Mouse (Mus musculus) T-helper 1 cell (primary cell): ENCODE data around the gene Tcf7l1.
"Not testable (repeated sequence)": the region's sequence is repeated elsewhere in the genome, so short reads cannot be mapped to it uniquely, and the experiment has no call there.

ENCODE experiments used
- in situ Hi-C: fragments of 300-600 bp; cut with MboI, MseI; formaldehyde crosslinking; loops from one replicate; pipeline ENCODE4 v1.15.1; 2025; ENCODE audit warnings: high pct_unique_total_duplicates

The Tcf7l1 gene

GRCm38 (mm10) chr6:72788892-72789699 is at the start of gene Tcf7l1:
Gene Tcf7l1, minus strand, starts transcription at chr6:72789254.
- in situ Hi-C loops = no loop called here

GRCm38 (mm10) chr6:72837756-72838155 is 48.7 kb upstream of the Tcf7l1 start:
- in situ Hi-C loops = no loop called here

DNA sequence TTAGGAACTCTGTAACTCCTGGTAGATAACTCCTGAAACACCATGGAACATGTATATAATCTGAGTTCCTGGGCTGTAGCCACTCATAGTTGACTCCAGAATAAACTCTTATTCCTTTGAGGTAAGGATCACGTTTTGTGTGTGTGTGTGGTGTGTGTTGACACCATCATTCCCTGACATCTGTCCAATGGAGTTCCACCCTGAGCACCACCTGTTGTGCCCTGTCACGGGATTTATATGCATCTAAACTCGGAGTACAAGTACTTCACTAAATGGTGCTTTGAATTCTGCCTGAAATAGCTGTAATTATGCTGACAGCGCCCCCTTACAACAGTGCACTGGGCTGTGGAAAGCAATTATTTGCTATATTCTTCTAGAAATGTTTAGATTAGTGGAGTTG is 45.5 kb upstream of the Tcf7l1 start:
- in situ Hi-C loops = no loop called here

GRCm38 (mm10) chr6:72831858-72832257 is 42.8 kb upstream of the Tcf7l1 start:
- in situ Hi-C loops = no loop called here

DNA sequence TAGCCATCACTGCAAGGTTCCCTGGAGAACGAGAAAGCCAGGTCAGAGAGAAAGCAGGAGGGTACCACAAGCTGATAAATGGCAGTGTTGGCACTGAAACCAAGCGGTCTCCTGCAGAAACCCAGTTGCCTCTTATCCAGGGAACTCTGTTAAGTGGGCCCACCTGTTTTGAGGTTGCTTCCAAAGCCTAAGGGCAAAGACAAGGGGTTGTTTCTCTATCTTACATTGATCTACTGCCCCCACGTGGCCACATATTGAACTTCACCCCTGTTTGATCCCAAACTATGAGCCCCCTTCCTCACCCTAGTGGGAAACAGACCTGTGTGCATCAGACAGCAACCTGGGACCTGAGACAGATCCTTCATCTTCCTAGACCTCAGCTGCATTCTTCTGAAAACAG is 42.2 kb upstream of the Tcf7l1 start:
- in situ Hi-C loops = no loop called here

DNA sequence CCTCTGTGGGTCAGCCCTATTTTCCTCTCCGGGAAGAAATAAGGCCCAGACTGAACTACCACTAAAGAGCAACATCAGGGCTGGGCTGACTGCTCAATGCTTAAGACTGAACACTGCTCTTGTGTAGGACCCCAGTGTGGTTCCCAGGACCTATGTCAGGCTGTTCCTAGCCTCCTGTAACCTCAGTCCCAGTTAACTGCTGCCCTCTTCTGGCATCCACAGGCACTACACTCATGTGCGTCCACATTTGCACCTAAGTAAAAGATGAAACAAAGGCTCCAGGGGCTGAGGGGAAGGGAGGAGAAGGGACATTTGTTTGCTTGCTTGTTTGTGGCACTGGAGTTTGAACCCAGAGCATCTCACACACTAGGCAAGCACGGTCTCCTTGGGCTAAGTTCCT is 39.8 kb upstream of the Tcf7l1 start:
- in situ Hi-C loops = no loop called here

DNA sequence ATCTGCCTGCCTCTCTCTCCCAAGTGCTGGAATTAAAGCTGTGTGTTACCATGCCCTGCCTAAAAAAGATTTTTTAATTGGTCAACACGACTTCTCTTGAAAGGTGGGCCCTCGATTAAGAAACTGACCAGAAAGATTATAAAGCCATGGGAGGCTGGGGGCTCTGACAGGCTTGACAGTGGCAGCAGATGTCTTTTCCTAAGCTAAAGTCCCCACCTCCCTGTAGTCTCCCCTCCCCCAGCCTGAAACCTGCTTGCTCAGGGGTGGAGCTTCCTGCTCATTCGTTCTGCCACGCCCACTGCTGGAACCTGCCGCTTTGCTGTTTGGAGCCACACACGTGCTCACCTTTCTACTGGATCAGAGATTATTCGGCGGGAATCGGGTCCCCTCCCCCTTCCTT is 39.0 kb upstream of the Tcf7l1 start:
- in situ Hi-C loops = not testable (repeated sequence)

DNA sequence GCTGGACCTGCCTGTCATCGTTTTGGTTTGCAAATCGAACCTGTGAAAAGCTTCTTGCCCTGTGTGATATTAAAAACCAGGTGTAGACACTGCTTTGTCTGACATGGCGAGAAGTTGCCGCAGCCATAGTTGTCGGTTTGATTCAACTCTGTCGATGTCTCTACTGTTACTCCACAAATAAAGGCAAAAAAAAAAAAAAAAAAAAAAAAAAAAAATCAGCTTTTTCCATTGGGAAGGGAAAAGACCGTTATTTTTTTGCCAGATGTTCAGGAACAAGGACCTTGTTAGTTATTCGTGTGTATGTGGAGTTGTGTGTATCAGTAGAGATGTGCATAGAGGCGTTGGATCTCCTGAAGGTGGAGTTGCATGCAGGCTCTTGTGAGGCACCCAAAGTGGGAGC is 36.7 kb upstream of the Tcf7l1 start:
- in situ Hi-C loops = no loop called here

DNA sequence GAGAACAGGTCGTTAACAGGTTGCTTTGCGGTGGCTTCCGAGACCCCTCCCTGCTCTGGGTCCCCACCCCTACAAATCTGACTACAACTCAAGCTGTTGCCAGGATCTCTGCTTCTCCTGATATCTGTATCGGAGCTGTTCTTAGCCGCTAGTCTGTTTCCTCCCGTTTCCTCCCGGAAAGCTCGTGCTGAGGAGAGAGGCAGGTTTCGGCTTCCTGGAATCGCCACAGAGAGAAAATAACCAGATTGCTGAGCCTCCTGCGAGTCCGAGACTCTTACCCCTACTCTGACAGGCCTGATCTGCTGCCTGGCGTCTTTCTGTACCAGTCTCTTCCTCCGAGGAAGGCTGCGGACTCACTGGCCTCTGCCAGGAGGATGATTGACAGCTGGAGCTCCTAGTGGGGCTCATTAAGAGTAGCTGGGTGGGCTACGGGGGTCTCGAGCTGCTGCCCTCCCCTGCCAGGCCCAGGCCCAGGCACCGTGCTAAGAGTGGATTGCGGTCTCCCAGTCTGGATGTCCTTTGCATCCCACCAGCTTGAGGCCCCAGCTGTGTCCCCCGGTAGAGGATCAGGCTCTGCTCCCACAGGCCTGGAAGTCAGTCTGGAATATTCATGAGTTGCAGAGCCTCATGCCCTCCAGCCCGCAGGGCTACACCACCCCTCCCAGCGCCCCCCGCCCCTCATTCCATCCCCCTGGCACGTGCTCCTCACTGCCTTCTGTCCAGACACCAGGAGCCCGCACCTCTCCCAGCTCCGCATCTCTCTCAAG is 36.1 kb upstream of the Tcf7l1 start:
- in situ Hi-C loops = no loop called here

GRCm38 (mm10) chr6:72813456-72813855 is 24.4 kb upstream of the Tcf7l1 start:
- in situ Hi-C loops = no loop called here

- in situ Hi-C loops = no loop called here
These were observed 21.2 kb upstream of the Tcf7l1 start for GRCm38 (mm10) chr6:72810248-72810647.

DNA sequence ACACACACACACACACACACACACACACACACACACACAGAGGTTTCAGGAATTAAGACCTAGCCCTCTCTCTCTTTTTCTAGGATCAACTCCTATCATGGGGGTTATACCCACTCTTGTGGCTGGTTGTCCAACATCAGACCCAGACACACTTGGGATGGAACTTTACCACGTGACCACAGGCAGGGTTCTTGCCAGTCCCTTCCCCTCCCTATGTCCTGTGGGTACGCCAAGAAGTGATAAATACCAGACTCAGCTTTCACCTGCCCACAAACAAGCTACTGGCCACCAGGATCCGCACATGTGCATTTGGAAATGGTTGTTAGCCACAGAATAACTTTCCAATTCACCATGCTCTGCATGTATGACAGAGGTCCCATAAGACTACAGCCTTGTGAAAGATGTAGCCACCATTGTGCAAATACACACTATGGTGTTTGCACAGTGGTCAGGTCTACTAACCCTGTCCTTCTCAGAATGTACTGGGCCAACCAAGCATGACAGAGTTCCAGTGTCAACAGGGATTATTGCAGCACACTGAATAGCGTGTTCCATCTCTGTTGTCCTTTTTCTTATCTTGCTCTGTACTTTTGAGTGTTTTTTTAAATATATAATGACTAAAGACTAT is 20.6 kb upstream of the Tcf7l1 start:
- in situ Hi-C loops = no loop called here

- in situ Hi-C loops = no loop called here
These were observed 19.3 kb upstream of the Tcf7l1 start for GRCm38 (mm10) chr6:72808342-72808741.

- in situ Hi-C loops = no loop called here
These were observed 14.6 kb upstream of the Tcf7l1 start for GRCm38 (mm10) chr6:72803669-72804068.

DNA sequence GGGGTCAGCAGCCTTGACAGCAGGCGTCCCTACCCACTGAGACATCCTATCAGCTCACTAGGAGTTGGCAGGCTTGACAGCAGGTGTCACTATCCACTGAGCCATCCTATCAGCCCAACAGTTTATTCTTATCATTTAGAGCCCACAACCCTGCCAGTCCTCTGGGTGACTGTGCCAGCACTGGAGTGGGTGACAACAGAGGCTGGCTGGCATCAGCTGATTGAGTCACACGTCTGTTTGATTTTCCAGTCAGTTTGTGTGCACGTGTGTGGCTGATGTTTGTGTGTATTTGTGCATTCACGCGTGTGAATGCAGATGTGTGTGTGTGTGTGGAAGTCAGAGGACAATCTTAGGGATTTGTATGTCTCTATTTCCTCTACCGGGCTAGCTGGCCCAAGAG is 13.1 kb upstream of the Tcf7l1 start:
- in situ Hi-C loops = no loop called here

DNA sequence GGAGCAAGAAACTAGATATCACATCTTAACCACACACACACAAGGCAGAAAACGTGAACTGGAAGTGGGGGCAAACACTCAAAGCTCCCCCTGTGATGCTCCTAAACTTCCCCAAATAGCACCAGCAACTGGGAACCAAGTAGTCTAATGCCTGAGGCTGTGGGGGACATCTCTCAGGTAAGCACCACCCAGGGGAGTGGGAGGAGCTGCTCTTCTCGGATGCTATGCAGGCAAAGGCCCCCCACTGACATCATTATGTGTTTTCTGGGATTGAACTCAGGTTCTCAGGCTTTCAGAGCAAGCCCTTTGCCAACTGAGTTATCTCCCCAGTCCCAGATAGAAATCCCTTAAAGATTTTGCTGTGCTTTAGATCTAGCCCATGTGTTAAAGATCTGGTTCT is 11.6 kb upstream of the Tcf7l1 start:
- in situ Hi-C loops = no loop called here

DNA sequence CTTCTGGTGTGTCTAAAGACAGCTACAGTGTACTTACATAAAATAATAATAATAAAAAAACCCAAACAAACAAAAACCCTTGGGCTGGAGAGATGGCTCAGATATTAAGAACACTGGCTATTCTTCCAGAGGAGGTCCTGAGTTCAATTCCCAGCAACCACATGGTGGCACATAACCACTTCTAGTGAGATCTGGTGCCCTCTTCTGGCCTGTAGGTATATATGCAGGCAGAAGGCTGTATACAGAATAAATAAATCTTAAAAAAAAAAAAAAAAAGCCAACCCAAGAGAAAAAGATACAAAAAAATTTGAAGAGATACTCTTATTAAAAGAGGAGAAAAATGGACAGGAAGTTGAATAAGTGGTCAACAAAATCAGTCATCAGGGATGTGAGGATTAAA is 8.7 kb upstream of the Tcf7l1 start:
- in situ Hi-C loops = no loop called here

DNA sequence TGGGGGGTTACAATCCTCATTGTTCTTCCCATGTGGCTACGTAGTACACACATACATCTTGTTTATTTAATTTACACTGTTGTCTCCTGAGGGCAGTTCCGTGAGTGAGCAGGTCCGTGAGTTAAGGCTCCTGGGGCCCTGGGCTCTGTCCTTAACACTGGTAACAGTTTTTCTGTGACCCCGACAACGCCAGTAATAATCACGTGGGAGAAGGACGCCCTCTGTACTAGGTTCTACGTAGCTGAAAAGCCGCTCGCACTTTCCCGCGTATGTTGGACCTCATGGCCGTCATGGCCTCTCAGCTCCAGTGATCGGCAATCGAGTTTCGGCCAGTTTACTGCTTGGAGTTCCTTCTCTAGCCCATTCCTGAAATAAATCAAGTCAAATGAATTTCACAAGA is 6.4 kb upstream of the Tcf7l1 start:
- in situ Hi-C loops = no loop called here

- in situ Hi-C loops = no loop called here
These were observed 5.8 kb upstream of the Tcf7l1 start for GRCm38 (mm10) chr6:72794870-72795269.

- in situ Hi-C loops = no loop called here
These were observed 3.6 kb upstream of the Tcf7l1 start for GRCm38 (mm10) chr6:72792641-72793040.

DNA sequence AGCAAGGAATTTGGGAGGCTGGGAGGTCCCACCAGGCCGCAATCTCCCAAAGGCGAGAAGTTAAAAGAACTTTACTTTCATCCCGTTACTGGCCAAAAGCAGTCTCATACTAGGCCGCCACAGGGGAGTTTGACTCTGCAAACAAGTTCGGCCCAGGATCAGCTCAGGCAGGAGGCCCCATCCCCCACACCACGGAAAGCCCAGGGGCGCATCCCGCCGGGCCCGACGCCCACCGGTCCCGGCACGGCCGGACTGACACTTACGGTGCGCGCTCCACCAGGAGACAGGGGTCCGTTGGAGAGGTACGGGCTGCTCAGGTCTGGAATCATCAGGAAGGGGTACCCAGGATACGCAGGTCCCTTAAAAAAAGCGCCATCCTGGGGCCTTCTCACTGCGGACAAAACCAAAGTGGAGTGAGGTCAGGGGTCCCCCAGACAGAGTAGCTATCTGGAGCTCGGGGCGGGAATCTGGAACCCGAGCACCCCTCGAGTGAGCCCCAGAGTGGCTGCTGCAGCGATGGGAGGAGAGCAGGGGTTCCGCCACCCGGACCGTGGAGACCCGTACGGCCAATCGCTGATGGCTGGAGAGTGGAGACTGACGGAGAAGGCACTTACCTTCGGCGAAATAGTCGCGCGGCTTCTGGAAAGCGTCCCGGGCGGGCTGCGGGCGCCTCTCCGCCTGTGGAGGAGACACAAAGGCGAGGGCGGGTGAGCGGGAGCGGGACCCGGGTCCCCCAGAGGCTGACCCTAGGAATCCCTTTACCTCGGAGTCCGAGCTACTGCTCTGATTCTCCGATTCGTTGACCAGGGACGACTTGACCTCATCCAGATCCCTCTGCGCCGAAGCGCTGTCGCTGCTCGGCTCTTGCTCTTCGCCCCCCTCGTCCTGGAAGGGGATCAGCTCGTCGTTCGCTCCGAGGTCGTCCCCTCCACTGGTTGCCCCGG is 834 bp downstream of the Tcf7l1 start:
- in situ Hi-C loops = no loop called here
